Mouse (Mus musculus) olfactory bulb, adult 2 months (tissue): ENCODE data around the gene Tmppe.

Experiments used
- CTCF ChIP-seq: fragments of 200-500 bp; IDR thresholded peaks from 2 replicates; pipeline ENCODE4 v1.5.1; 2012; ENCODE audit warnings: low read depth, mild to moderate bottlenecking, low read length, moderate library complexity; ENCODE audit not compliant: insufficient read depth
- POLR2A ChIP-seq: fragments of 200-500 bp; IDR thresholded peaks from 2 replicates; pipeline ENCODE4 v1.6.1; 2012; ENCODE audit warnings: mild to moderate bottlenecking, low read depth, low read length, moderate library complexity; ENCODE audit not compliant: insufficient read depth

GRCm38 (mm10) chr9:114390749-114391075 lies 10.2 kb upstream of the Tmppe start:
- TF ChIP-seq POLR2A (no peak), CTCF (no peak)
